Mouse (Mus musculus) adrenal gland, postnatal 25 days (tissue): ENCODE results near the gene Trappc1. TPM values are rescaled to one million over a fixed set of nuclear protein-coding genes. Genes with fewer than 3 reads are reported as not detected.

Experiments used
- DNase-seq: peaks from one replicate; pipeline ENCODE4 v3.0.0; 2021; ENCODE audit warnings: mixed read lengths
- total RNA-seq: library from RNA; stranded (reverse); gene quantifications from 2 replicates; pipeline ENCODE4 v1.2.3, GENCODE M21; 2021

Gene Trappc1
- total RNA-seq, 1 experiment from 2014 or later: 86.2 TPM

- no peak for DNase-seq
Measured at GRCm38 (mm10) chr11:69328517-69328916, 4.7 kb downstream of the Trappc1 start.

GRCm38 (mm10) chr11:69331152-69331551, 7.4 kb downstream of the Trappc1 start:
- peak; percentile 23 for DNase-seq

- DNase-seq: peak; percentile 76
Measured at GRCm38 (mm10) chr11:69331929-69332405, 8.2 kb downstream of the Trappc1 start.

- no peak for DNase-seq
Measured at GRCm38 (mm10) chr11:69332713-69333253, 9.0 kb downstream of the Trappc1 start.

GRCm38 (mm10) chr11:69333922-69334321, 10.1 kb downstream of the Trappc1 start:
- no peak for DNase-seq

GRCm38 (mm10) chr11:69334796-69335195, 11.0 kb downstream of the Trappc1 start:
- no peak for DNase-seq

GRCm38 (mm10) chr11:69340161-69341131, 16.7 kb downstream of the Trappc1 start, which contains the start of gene Rnf227:
Gene Rnf227 (plus strand): TSS chr11:69340461.
- DNase-seq: peak; percentile 73

- no peak for DNase-seq
Measured at GRCm38 (mm10) chr11:69346441-69346840, 22.7 kb downstream of the Trappc1 start.

- no peak for DNase-seq
Measured at GRCm38 (mm10) chr11:69356544-69356943, 32.8 kb downstream of the Trappc1 start.

GRCm38 (mm10) chr11:69357690-69358089, 33.9 kb downstream of the Trappc1 start:
- no peak for DNase-seq

- no peak for DNase-seq
Measured at GRCm38 (mm10) chr11:69362021-69362420, 38.2 kb downstream of the Trappc1 start.

GRCm38 (mm10) chr11:69362479-69362878, 38.7 kb downstream of the Trappc1 start:
- DNase-seq: no peak

- DNase-seq: no peak
Measured at GRCm38 (mm10) chr11:69364376-69364775, 40.6 kb downstream of the Trappc1 start.

- peak; percentile 99 for DNase-seq
Measured at GRCm38 (mm10) chr11:69364910-69365309, 41.1 kb downstream of the Trappc1 start.

- DNase-seq: no peak
Measured at GRCm38 (mm10) chr11:69365722-69366121, 41.9 kb downstream of the Trappc1 start.

GRCm38 (mm10) chr11:69366157-69366854, 42.5 kb downstream of the Trappc1 start:
- peak; percentile 97 for DNase-seq

- DNase-seq: no peak
Measured at GRCm38 (mm10) chr11:69366855-69367615, 43.3 kb downstream of the Trappc1 start.

GRCm38 (mm10) chr11:69367616-69368355, 44.0 kb downstream of the Trappc1 start:
- DNase-seq: no peak

- DNase-seq: peak; percentile 59
Measured at GRCm38 (mm10) chr11:69368356-69369214, 44.8 kb downstream of the Trappc1 start.
